In genomic region chr5:92683351-92683807, GRCm38 (mm10) we compare ENCODE assay signal across 8 mouse cellular contexts. TPM values are rescaled to one million over a fixed set of nuclear protein-coding genes. Genes with fewer than 3 reads are reported as not detected.
DNase-seq lines count a peak whose midpoint lies in the region; ATAC-seq lines count a peak whose summit lies in the region.

Gene Shroom3, plus strand, starts transcription at chr5:92683435.

- H3K9me3 ChIP-seq in heart, embryonic 11.5 days (replicated peaks; ENCODE audit: control insufficient read depth, low read length): no peaks in the 10 kb centered on the region
- no peaks in the 10 kb centered on the region for H3K9me3 ChIP-seq in kidney, embryonic 14.5 days (ENCODE audit: control insufficient read depth, low read length)

- no peaks in the 10 kb centered on the region for H3K27me3 ChIP-seq in heart, embryonic 11.5 days (ENCODE audit: control insufficient read depth, insufficient read depth, low read length)
- peaks cover 6% of the 10 kb centered on the region; the same call in 1 of the 2 replicates for H3K27me3 ChIP-seq in kidney, embryonic 14.5 days (ENCODE audit: control insufficient read depth, insufficient read depth, low read length)

- H3K27ac ChIP-seq in heart, embryonic 11.5 days (ENCODE audit: low read depth, low read length): peak within 1 kb of the TSS; percentile 22; the same call in 1 of the 2 replicates
- no peak within 1 kb of the TSS for H3K27ac ChIP-seq in kidney, embryonic 14.5 days (ENCODE audit: low read depth, low read length)

- H3K4me1 ChIP-seq in heart, embryonic 11.5 days (ENCODE audit: control insufficient read depth, insufficient read depth, low read length): no peaks in the 10 kb centered on the region
- H3K4me1 ChIP-seq in kidney, embryonic 14.5 days (ENCODE audit: control insufficient read depth, insufficient read depth, low read length): no peaks in the 10 kb centered on the region; the same call in 1 of the 2 replicates

- ATAC-seq in heart, embryonic 11.5 days (replicated peaks; ENCODE audit: insufficient number of reproducible peaks, low FRiP score, low TSS enrichment): no peak
- peak; percentile 54; the same call in 1 of the 2 replicates for ATAC-seq in kidney, embryonic 14.5 days (ENCODE audit: low FRiP score, low TSS enrichment)

- H3K36me3 ChIP-seq in heart, embryonic 11.5 days (ENCODE audit: control insufficient read depth, insufficient read depth, low read length): no peaks in the 10 kb centered on the region
- no peaks in the 10 kb centered on the region for H3K36me3 ChIP-seq in kidney, embryonic 14.5 days (ENCODE audit: control insufficient read depth, insufficient read depth, low read length)

- peak; percentile 82 for DNase-seq in R1 (ENCODE audit: low read depth, low spot score)
- DNase-seq in brain, adult 2 months (ENCODE audit: low read depth, low spot score): peak; percentile 14
- peak; percentile 35 for DNase-seq in lung, postnatal 14 days
- peak; percentile 12 for DNase-seq in testis, postnatal 14 days (ENCODE audit: low spot score)
- DNase-seq in ovary, postnatal 14 days (ENCODE audit: low spot score): no peak
- no peak for DNase-seq in thymus, postnatal 4 days

- H3K9ac ChIP-seq in heart, embryonic 11.5 days (ENCODE audit: low read depth, low read length): peak within 1 kb of the TSS; percentile 71
- peak within 1 kb of the TSS; percentile 50 for H3K9ac ChIP-seq in kidney, embryonic 14.5 days (ENCODE audit: low read depth, low read length)

- peak within 1 kb of the TSS; percentile 76 for H3K4me2 ChIP-seq in heart, embryonic 11.5 days
- H3K4me2 ChIP-seq in kidney, embryonic 14.5 days (replicated peaks; ENCODE audit: low read depth, low read length): peak within 1 kb of the TSS; percentile 89

- WGBS in heart, embryonic 11.5 days (ENCODE audit: insufficient replicate concordance): under 1% methylated on average over 26 of the region's 26 CpGs
- WGBS in kidney, embryonic 14.5 days: under 1% methylated on average over 26 of the region's 26 CpGs

- H3K4me3 ChIP-seq in heart, embryonic 11.5 days (ENCODE audit: low read depth, low read length): peak within 1 kb of the TSS; percentile 54
- peak within 1 kb of the TSS; percentile 44 for H3K4me3 ChIP-seq in kidney, embryonic 14.5 days (ENCODE audit: low read length)

RNA-seq across cellular contexts. Expression of gene Shroom3, which starts in this region (rescaled TPM):
- 13.4 and 14.9 TPM in 2 replicates for polyA plus RNA-seq in heart, embryonic 11.5 days (2014; fragmentation: Nextera tagmentation; extraction: Ambion mirVana)
- polyA plus RNA-seq in kidney, embryonic 14.5 days (2014; fragmentation: Nextera tagmentation; extraction: Ambion mirVana): 10.3 and 16.0 TPM in 2 replicates

Comparison
In these comparisons a context has a peak if more than half of its experiments do, and no peak if none do; other contexts are left out.
1. DNase-seq: peak in R1 (single experiment), brain, adult 2 months (single experiment), lung, postnatal 14 days (single experiment) and testis, postnatal 14 days (single experiment); none in ovary, postnatal 14 days (single experiment) and thymus, postnatal 4 days (single experiment).